Mouse (Mus musculus): ENCODE data around the gene Gng7.

- TF ChIP-seq POLR2A (IDR thresholded peaks at IDR 0.05; ENCODE audit: insufficient read depth, low read depth, low read length), result no peak
- no peak for TF ChIP-seq EP300 (IDR thresholded peaks at IDR 0.05; ENCODE audit: insufficient read depth, low read depth, low read length)
Measured at GRCm38 (mm10) chr10:80935241-80935640, 79.5 kb downstream of the Gng7 start.
